Mouse (Mus musculus): Measurements from ENCODE around the gene Clpx. TPM values are rescaled to one million over a fixed set of nuclear protein-coding genes. Genes with fewer than 3 reads are reported as not detected.
"Not testable (repeated sequence)": the region's sequence is repeated elsewhere in the genome, so short reads cannot be mapped to it uniquely, and the experiment has no call there.

Clpx gene
- 100 to 1,000 TPM; 117 to 125 TPM for total RNA-seq (2021)
- long read RNA-seq, experiment 1, transcript Clpx-202 (13 exons, 2,809 nt): minor isoform, 29 of 220 reads
- long read RNA-seq, experiment 1, transcript Clpx-201 (14 exons, 2,885 nt): major isoform, 165 of 220 reads
- long read RNA-seq, experiment 1, partial matches to known transcripts: 10 of 220 reads
- long read RNA-seq, experiment 1, other reads (novel, unspliced or antisense): 16 of 220 reads
- long read RNA-seq, experiment 2, transcript Clpx-201 (14 exons, 2,885 nt): major isoform, 88 of 118 reads
- long read RNA-seq, experiment 2, transcript Clpx-202 (13 exons, 2,809 nt): minor isoform, 17 of 118 reads
- long read RNA-seq, experiment 2, partial matches to known transcripts: 7 of 118 reads
- long read RNA-seq, experiment 2, other reads (novel, unspliced or antisense): 6 of 118 reads

DNA sequence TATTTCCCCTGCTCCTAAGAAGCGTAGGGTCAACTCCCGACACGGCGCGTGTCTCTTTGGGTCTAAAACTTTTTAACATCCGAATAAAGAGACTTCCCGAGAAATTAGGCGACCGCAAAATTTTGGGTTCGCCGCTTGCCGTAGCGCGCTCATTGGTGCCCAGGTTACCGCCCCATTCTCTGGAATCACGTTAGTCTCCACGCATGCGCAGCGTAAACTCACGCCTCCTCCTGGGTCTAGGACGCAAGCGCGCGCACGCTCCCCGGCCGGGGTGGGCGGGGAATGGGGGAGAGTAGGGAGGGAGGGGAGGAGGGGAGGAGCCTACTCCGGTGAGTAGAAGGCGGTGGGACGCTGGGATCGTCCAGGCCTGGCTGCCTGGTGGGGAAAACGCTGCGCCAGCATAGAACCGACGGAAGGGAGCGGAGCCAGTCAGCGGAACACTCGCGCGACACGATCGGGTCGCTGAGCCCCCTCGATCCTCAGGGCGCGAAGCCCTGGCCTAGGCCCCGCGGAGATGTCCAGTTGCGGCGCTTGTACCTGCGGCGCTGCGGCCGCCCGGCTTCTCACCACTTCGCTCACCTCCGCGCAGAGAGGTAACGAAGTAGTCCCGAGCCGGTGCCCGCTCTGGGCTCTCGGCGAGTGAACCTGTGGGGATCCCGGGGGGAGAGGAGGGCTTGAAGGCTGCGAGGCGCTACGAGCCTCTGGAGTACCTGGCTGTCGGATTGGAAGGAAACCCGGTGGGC, at the start of gene Clpx:
Gene Clpx, plus strand, starts transcription at position 288 of the 743 bp plus-strand sequence.
- DNase-seq: peak; percentile 99

GRCm38 (mm10) chr9:65247502-65248376, 46.3 kb upstream of the Clpx start:
- peak; percentile 47 to 53 for DNase-seq

DNA sequence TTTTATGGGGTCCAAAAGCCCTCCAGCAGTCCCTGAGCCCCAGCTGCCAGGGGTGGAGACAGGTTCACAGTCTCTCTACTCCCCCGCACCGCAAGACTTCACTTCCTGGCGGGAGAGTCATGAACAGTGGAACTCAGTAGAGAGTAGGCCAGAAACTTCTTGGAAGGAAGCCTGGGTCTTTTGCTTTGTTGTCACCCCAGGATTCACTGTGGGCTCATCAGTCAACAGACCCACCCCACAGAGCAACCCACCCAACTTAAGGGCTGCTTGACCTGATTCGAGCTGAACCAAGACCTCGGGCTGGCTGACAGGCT, 45.7 kb upstream of the Clpx start:
- DNase-seq: peak; percentile 55 to 62

- no peak for DNase-seq
These were observed 42.0 kb upstream of the Clpx start for GRCm38 (mm10) chr9:65252026-65252425.

- peak; percentile 50 to 55 for DNase-seq
These were observed 38.0 kb upstream of the Clpx start for GRCm38 (mm10) chr9:65255906-65256600.

GRCm38 (mm10) chr9:65257218-65257910, 36.7 kb upstream of the Clpx start:
- DNase-seq: no peak

GRCm38 (mm10) chr9:65259366-65259765, 34.7 kb upstream of the Clpx start:
- peak in 1 of 2 experiments; percentile 18 for DNase-seq

- peak; percentile 49 to 83 for DNase-seq
These were observed 32.3 kb upstream of the Clpx start for GRCm38 (mm10) chr9:65261591-65262230.

DNA sequence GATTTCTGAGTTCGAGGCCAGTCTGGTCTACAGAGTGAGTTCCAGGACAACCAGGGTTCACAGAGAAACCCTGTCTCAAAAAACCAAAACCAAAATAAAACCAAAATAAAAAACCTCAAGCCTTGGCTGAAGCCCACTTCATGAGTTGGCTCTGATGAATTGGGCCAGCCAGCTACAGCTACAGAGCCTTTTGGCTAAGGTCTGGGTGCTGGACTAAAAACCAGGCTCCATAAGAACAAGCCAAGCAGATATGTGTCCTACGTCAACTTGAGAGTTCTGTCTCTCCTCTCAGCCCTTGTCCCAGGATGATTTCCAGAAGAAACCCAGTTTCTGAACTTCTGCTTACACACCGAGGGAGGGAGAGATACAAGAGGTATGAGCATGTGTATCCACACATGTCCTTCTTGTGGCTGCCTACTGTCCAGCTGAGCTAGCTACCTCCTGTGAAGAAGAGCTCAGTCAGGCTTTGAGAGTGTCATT, 31.4 kb upstream of the Clpx start:
- peak in 1 of 2 experiments; percentile 53 for DNase-seq

GRCm38 (mm10) chr9:65264959-65265358, 29.1 kb upstream of the Clpx start, which contains the start of gene Cilp:
Gene Cilp (plus strand): TSS chr9:65265180.
- peak; percentile 35 to 43 for DNase-seq

DNA sequence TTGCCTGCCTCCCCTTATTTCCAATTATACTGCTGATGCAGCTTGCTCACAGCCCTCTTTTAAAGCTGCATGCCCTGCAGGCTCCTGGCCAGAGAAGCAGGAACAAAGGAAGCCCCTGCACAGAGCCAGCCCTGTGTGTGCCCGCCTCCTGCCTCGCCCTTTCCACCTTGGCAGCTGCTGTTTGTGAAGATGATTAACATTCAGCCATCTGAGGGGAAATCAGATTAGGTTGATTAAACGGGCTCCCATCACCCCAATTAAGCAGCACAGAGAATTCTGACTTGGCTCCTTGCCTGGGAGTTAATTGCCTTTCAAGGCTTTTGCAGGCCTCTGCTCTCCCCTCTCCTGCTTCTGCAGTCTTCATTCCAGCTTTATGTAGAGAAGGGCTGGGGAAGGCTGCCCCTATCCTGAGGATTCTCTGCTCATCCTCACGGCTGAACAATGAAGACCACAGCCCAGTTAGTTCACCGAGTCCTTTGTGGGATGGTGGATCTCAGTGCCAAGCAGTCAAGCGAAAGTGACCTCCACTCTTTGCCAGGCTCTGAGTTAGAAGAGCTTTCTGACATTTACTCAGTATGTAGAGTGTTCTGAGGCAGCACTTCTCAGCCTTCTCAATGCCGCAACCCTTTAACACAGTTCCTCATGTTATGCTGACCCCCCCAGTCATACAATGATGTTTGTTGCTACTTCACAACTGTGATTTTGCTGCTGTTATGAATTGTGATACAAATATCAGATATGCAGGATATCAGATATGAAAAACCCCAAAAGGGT, 26.1 kb upstream of the Clpx start:
- DNase-seq: no peak

GRCm38 (mm10) chr9:65273048-65273809, 20.8 kb upstream of the Clpx start:
- no peak for DNase-seq

DNA sequence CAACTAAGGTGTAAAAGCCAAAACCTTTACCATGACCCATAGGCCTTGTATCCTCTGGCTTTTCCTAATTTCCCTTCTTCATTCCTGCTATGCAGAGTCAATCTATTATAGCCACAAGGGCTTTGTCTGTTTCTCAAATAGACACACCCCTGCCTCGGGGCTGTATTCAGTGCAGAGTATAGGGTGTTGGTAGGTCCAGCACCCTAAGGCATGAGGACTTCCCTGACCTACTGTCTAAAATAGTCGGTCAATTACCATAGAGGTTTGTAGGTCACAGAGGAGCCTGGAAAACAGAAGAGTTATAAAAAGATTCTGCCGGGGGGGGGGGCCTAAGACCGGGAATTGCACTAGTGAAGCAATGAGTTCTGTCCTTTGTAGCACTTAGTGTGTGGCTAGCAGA, 20.2 kb upstream of the Clpx start:
- no peak for DNase-seq

DNA sequence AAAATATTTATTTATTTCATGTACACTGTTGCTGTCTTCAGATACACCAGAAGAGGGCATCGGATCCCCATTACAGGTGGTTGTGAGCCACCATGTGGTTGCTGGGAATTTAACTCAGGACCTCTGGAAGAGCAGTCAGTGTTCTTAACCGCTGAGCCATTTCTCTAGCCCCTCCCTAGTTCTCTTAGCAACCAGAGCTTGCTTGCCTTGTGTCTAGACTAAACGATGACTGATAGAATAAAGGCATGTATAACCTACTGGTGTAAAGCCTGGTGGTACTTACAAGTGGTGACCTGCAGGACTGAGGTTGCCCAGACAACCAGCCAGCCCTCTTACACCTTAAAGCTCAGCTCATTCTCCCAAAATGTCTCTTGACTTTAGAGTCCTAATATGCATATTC, 19.2 kb upstream of the Clpx start:
- not testable (repeated sequence) for DNase-seq

DNA sequence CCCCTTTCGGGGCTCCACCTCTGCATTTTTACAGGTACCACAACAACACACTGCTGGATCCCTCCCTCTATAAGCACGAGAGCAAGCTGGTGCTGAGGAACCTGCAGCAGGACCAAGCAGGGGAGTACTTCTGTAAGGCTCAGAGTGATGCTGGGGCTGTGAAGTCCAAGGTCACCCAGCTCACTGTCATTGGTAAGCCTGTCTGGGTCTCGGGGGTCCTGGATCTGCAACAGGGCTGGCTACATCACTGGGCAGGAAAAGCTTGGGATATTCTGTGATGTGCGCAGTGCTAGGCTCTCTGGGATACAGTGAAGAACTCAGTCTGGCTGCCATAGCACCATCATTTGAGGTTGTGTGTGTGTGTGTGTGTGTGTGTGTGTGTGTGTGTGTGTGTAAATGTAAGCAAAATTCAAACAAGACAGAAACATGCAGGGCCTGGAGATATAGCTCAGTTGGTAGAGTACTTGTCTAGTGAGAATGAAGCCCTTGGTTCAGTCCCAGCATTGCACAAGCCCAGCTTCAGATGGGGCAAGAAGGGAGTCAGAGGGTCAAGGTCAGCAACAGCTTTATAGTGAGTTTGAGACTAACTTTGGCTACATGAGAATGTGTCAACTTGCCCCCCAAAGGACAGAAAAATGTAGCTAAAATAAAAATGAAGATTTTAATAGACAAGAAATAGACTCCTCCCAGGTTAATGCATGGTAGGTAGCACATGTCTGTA, 18.1 kb upstream of the Clpx start:
- DNase-seq: no peak

GRCm38 (mm10) chr9:65281536-65282151, 12.4 kb upstream of the Clpx start:
- peak; percentile 55 to 64 for DNase-seq

- peak; percentile 61 to 74 for DNase-seq
These were observed 10.8 kb upstream of the Clpx start for GRCm38 (mm10) chr9:65283301-65283700.

DNA sequence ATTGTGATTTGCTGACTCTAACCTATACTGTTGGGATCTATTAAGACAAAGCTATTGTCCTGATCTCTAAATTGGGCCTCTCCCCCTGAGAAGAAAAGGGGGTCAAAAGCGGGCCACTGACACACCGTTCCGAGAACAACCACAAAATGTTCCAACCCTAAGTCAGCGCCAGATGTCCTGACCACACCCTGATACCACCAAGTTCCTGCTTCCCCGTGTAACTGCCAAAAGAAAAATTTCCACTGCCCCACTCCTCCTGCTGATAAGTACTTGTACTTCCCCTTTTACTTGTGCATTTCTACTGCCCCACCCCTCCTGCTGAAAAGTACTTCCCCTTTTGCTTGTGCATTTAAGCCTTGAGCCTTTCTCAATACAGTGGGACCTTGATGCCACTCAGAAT, 5.8 kb upstream of the Clpx start:
- not testable (repeated sequence) for DNase-seq

Measured in heart, adult 18-20 months (tissue).